Mouse (Mus musculus) leukemia stem cell, adult 10-12 weeks (primary cell): Measurements from ENCODE around the gene Srrm4. TPM values are rescaled to one million over a fixed set of nuclear protein-coding genes. Genes with fewer than 3 reads are reported as not detected.

Experiments used
- polyA plus RNA-seq: library from polyadenylated mRNA; stranded (reverse); fragments of >175 nt; gene quantifications from 2 replicates; pipeline ENCODE4 v1.2.3, GENCODE M21; 2012; ENCODE audit warnings: low replicate concordance

The Srrm4 gene
- polyA plus RNA-seq = not detected in 2 replicates

DNA sequence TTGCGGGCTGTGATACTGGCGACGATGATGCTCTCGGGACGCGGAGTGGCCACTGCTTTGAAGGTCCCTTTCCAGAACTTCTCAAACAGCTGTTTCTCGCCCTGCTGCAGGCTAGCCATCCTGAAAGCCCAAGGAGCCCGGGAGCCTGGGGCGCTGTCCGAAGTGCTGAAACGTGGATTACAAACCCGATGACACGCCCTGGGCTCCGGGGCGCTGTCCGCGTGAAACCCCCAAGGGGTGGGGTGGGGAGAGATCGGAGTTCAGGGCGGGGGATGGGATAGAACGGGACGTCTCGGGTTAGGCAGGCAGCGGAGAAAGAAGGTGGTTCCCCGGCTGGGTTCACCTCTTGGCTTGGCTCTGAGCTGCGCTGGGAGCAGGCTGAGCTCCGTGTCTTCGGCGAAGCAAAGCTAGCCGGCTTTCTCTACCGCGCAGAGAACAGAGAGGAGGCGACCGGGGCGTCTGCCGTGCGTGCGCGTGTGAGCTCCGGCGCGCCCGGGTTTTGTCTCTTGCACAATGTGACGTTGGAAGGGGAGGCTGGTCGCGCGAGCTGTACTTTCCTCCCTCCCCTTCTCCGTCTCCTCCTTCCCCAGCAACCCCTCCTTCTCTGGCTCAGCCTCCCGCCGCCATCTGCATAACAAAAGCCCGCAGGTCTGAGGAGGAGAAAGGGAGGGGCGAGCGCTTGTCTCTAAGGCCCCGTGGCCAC is at the start of gene Srrm4:
Srrm4 (minus strand) TSS at position 472 of the 703 bp plus-strand sequence.

DNA sequence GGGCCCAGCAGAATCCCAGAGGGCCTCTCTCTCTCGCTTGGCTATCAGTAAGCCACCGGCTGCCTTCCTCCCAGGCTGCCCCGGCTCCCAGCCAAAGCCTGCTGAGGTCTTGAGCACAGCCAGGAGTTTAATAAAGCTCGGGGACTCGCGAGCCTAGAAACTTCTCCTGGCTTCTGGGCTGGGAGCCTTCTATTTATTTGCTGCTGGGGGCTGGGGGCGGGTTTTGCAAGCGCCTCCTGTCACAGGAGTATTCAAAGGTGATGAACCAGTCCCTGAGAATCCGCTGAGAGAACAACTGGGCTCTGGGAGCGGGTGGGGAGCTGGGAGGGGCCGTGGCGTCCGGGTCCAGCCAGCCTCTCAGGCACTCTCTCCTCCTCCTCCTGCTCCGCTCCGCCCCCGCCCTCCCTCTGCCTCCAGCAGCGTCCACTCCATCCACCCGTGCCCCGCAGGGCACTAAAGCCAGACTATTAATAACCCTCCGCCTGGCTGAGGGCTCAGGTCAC is 168.9 kb downstream of the Srrm4 start, which contains the start of gene Hspb8:
Hspb8 (minus strand) TSS at position 166 of the 503 bp plus-strand sequence.

Other genes starting within 250 kb of the Srrm4 start
- 0.34 TPM in 1 of 2 replicates, not detected in the other for gene Hspb8, start 169.0 kb downstream of the Srrm4 start, polyA plus RNA-seq